Mouse (Mus musculus) megakaryocyte, embryonic 14.5 days (primary cell): ENCODE measurements around the gene Efcab8. TPM values are rescaled to one million over a fixed set of nuclear protein-coding genes. Genes with fewer than 3 reads are reported as not detected.
A peak's percentile ranks its signal among the peaks of the same experiment; 100 is the strongest.
"Not testable (repeated sequence)": the region's sequence is repeated elsewhere in the genome, so short reads cannot be mapped to it uniquely, and the experiment has no call there.

Experiments used
- H3K27me3 ChIP-seq: replicated peaks from 2 replicates; pipeline ENCODE3; 2012; ENCODE audit warnings: inconsistent platforms
- H3K36me3 ChIP-seq: replicated peaks from 2 replicates; pipeline ENCODE3; 2012; ENCODE audit warnings: low read length, inconsistent platforms, mixed read lengths
- H3K4me1 ChIP-seq: 2 replicates; pipeline ENCODE4 v1.6.1; 2012; ENCODE audit warnings: inconsistent platforms
- H3K4me3 ChIP-seq: replicated peaks from 2 replicates; pipeline ENCODE3; 2012; ENCODE audit warnings: moderate library complexity, mild to moderate bottlenecking, inconsistent platforms
- H3K9me3 ChIP-seq: 2 replicates; pipeline ENCODE4 v1.6.1; 2012; ENCODE audit warnings: inconsistent platforms
- FLI1 ChIP-seq: IDR thresholded peaks from 2 replicates; pipeline ENCODE4 v1.6.1; 2012; ENCODE audit warnings: low read length, inconsistent platforms, mixed read lengths
- GATA1 ChIP-seq: IDR thresholded peaks from 3 replicates; pipeline ENCODE4 v1.6.1; 2012; ENCODE audit warnings: mixed read lengths, low read length, inconsistent platforms, borderline replicate concordance
- polyA plus RNA-seq: library from polyadenylated mRNA; stranded (reverse); fragments of >175 nt; gene quantifications from 2 replicates; pipeline ENCODE4 v1.2.3, GENCODE M21; 2012; ENCODE audit warnings: low replicate concordance; ENCODE audit not compliant: insufficient read depth

Efcab8 gene
- polyA plus RNA-seq, 1 experiment, result 1.1 TPM

DNA sequence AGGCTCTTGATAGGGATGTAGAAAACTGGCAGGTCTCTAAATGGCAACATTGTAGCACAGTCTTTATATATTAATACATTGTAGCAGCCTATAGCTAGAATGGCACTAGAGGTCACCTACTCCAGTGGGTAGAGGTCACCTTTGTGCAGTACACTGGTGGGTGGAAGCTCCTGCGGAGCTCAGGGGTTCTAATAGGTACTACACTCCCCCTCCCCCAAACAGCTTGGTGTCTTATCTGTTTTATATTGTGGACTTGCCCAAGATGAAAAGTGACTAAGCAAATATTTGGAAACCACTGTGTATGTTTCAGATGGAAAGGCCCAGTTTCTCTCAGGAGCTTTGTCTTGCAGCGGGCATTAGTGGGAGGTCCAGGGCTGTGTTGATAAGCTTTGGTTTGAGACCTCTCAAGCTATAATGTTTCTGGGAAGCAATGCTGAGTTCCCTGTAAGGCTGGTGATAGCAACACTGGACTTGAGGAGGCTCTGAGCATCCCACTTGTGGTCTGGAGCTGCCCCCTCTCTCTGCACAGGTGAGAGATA, 42.3 kb downstream of the Efcab8 start:
- Histone ChIP-seq H3K4me3 (no peak overlapping the region), H3K4me1 (peaks cover 10% of the 10 kb centered on the region; the same call in 1 of the 2 replicates), H3K27me3 (peaks cover 34% of the 10 kb centered on the region), H3K36me3 (no peaks in the 10 kb centered on the region), H3K9me3 (peaks cover 8% of the 10 kb centered on the region)
- TF ChIP-seq GATA1 (no peak), FLI1 (no peak)

DNA sequence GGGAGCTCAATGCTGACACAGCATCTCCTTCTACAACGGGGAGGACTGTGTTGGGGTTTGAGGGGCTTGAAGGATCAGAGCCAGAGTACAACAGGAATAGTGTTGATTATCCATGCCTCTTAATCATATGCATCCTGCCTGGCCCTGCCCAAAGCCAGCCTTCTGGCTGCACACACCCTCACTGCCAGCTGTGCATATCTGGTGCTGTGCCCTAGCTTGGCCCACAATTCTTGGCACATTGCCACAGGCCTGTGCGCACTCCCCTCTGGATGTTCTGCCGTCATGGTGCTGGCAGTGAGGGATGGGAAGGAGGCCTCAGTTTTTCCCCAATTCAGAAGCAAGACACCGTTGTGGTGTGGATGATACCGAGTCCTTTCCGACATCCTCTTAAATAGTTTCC, 44.9 kb downstream of the Efcab8 start:
- Histone ChIP-seq H3K4me3 (no peak overlapping the region), H3K27me3 (peaks cover 30% of the 10 kb centered on the region), H3K36me3 (no peaks in the 10 kb centered on the region), H3K4me1 (peaks cover 6% of the 10 kb centered on the region; the same call in 1 of the 2 replicates), H3K9me3 (peaks cover 8% of the 10 kb centered on the region)
- TF ChIP-seq FLI1 (no peak), GATA1 (no peak)

DNA sequence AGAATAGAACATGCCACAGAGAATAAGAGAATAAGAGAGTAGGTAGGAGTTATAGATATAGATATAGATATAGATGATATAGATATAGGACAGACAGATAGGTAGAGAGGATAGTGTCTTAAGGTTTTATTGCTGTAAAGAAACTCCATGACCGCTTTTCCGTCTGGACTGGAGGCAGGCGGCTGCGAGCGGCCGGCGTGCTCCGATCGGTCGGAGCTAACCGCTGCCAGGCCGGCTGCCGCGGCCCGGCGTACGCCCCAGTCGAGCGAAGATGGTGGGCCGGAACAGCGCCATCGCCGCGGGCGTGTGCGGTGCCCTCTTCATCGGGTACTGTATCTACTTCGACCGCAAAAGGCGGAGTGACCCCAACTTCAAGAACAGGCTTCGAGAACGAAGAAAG, 46.2 kb downstream of the Efcab8 start:
- not testable (repeated sequence) for H3K4me1 ChIP-seq, H3K4me3 ChIP-seq, H3K36me3 ChIP-seq, H3K9me3 ChIP-seq
- peaks cover 23% of the 10 kb centered on the region for H3K27me3 ChIP-seq

DNA sequence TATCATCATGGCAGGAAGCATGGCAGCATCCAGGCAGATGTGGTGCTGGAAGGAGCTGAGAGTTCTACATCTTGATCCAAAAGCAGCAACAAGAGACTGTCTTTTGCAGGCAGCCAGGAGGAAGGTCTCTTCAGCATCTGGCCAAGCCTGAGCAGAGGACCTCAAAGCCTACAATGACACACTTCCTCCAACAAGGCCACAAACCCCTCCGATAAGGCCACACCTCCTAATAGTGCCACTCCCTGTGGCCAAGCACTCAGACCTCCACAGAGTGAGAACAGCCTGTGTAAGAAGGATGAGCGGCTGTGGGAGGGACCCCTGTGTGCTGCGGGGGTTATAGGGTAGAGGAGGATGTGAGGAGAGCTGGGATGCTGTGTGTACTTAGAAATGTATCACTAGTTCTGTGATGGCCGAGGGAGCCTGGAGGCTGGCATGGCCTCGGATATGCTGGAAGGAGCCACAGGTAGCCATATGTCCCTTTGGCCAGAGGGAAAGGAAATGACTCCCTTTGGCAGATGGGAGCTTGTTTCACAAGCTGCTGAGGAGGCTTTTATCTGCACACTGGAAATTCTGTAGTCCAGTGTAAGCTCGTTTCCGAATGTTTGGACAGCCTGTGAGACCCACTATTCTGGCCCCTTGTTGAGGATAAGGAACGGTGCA, 47.6 kb downstream of the Efcab8 start:
- no peaks in the 10 kb centered on the region for H3K9me3 ChIP-seq
- H3K4me1 ChIP-seq, result peaks cover 6% of the 10 kb centered on the region; the same call in 1 of the 2 replicates
- TF ChIP-seq GATA1 (no peak), FLI1 (no peak)
- H3K36me3 ChIP-seq, result no peaks in the 10 kb centered on the region
- H3K27me3 ChIP-seq, result peaks cover 29% of the 10 kb centered on the region
- no peak overlapping the region for H3K4me3 ChIP-seq

DNA sequence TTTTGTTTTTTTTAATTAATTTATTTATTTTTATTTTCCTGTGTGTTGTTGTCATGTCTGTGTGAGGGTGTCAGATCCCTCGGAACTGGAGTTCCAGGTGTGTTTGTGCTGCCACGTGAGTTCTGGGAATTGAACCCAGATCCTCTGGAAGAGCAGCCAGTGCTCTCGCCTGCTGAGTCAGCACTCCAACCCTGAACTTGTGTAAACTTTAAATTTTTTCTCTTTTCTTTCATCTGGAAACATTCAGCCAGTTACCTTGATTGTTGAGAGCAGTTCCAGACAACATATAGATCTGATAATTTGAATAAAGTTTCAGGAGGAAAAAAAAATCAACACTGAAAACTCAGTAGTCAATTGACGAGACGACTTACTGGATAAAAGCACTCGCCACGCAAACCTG, 49.0 kb downstream of the Efcab8 start:
- H3K4me1 ChIP-seq, result peaks cover 6% of the 10 kb centered on the region; the same call in 1 of the 2 replicates
- no peak overlapping the region for H3K4me3 ChIP-seq
- no peaks in the 10 kb centered on the region for H3K9me3 ChIP-seq
- H3K36me3 ChIP-seq, result no peaks in the 10 kb centered on the region
- peaks cover 24% of the 10 kb centered on the region for H3K27me3 ChIP-seq
- TF ChIP-seq FLI1, result no peak
- no peak for TF ChIP-seq GATA1

DNA sequence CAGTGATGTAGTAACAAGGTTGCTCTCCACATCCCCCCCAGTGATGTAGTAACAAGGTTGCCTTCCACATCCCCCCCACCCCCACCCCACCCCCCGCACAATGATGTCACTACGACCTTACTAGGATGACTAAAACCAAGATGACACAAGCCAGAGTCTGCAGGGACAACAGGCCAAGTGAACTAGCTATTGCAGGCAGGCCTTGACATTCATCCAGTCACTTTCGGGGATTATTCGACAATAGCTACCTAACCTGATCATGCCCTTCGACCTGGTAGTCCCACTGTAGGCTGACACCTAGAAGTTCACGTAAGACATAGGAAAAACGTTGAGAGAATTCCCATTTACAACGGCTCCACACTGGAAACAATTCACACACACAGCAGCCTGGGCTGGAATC, 53.6 kb downstream of the Efcab8 start:
- H3K27me3 ChIP-seq, result peaks cover 34% of the 10 kb centered on the region
- H3K4me1 ChIP-seq, result no peaks in the 10 kb centered on the region
- TF ChIP-seq GATA1, result no peak
- TF ChIP-seq FLI1, result no peak
- H3K9me3 ChIP-seq, result no peaks in the 10 kb centered on the region
- no peaks in the 10 kb centered on the region for H3K36me3 ChIP-seq
- no peak overlapping the region for H3K4me3 ChIP-seq

DNA sequence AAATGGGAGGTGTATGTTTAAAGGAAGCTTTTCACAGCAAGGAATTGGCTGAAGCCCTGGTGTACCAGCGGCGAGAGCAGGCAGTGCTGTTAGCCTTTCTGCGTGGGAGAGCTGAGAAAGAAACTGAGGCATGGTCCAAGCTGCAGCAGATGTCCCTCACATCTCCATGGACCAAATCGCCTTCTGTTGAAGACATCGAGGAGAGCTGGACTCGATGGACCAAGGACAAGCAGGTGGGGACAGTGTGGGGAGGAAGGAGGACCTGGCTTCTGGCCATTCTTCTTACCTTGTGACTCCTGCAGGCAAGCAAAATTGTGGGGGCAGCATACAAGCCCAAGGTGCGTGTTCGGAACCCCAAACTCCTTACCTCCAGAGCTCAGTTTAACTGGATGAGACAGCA, 63.1 kb downstream of the Efcab8 start:
- Histone ChIP-seq H3K4me3 (no peak overlapping the region), H3K4me1 (no peaks in the 10 kb centered on the region), H3K36me3 (no peaks in the 10 kb centered on the region), H3K9me3 (no peaks in the 10 kb centered on the region), H3K27me3 (peaks cover 44% of the 10 kb centered on the region)
- TF ChIP-seq FLI1, result no peak
- TF ChIP-seq GATA1, result no peak

DNA sequence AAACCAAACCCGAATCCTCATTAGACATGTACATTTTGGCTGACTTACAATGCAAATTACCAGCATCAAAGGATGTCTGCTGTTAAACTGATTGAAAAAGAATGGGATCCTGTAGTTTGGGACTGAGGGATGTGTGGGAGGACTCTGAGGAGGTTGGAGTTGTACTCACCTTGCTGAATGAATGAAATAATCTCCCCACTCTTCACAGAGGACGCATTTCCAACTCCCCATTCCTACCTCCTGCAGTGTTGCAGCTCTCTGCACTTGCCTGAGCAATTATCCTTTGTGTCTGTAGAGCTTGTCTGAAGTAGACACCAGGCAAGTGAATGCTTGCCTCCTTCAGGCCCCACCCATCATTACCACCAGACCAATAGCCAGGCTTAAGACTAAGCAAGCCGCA, 68.7 kb downstream of the Efcab8 start:
- Histone ChIP-seq H3K4me3 (no peak overlapping the region), H3K9me3 (peaks cover 17% of the 10 kb centered on the region), H3K36me3 (no peaks in the 10 kb centered on the region), H3K27me3 (peaks cover 30% of the 10 kb centered on the region), H3K4me1 (peaks cover 9% of the 10 kb centered on the region)
- TF ChIP-seq FLI1, result no peak

DNA sequence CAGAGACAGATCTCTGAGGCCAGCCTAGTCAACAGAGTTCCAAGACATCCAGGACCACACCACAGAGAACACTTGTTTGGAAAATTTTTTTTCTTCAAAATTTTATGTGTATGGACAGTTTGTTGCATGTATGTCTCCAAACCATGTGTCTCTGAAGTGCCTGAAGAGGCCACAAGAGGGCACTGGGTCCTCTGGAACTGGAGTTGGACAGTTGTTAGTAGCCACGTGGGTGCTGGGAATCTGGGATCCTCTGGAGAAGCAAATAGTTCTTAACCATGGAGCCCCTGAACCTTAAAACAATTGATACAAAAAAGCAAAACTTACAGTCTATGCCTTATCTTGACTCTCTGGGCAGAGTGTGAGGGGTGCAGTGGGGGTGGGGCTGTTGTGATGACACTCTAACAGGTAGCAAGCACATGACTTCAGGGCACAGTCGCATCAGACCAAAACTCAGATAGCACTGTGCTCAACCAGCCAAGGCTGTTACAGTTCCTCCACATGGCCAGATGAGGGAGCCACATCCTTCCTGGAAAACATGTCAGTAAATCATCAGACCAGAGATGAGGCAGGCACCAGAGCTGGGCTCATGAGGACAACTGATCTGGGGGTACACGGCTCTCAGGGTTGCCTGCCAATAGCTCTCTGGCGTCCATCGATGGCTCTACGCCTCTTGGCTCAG, 70.8 kb downstream of the Efcab8 start:
- Histone ChIP-seq H3K36me3 (no peaks in the 10 kb centered on the region), H3K27me3 (peaks cover 38% of the 10 kb centered on the region), H3K4me1 (peaks cover 9% of the 10 kb centered on the region), H3K9me3 (peaks cover 17% of the 10 kb centered on the region), H3K4me3 (peak overlapping the region; percentile 5)
- TF ChIP-seq GATA1, result no peak
- no peak for TF ChIP-seq FLI1

DNA sequence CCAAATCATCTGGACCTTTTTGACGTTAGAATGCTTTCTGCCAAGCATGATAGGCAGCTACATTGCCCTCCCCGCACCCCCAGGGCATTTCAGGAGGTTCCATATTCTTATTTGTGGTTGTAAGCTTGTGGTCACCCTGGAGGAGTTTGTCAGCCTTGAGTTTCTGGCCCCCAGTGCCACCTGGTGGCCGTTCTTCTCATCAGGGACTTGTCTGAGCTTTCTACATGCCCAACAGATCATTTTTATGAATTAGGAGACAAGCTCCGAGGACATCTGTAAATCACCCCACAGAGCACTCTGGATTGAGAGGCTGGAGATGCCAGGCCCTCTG, 71.3 kb downstream of the Efcab8 start:
- Histone ChIP-seq H3K36me3 (no peaks in the 10 kb centered on the region), H3K9me3 (peaks cover 17% of the 10 kb centered on the region), H3K4me3 (no peak overlapping the region), H3K27me3 (peaks cover 38% of the 10 kb centered on the region), H3K4me1 (peaks cover 9% of the 10 kb centered on the region)
- TF ChIP-seq GATA1 (no peak), FLI1 (no peak)

DNA sequence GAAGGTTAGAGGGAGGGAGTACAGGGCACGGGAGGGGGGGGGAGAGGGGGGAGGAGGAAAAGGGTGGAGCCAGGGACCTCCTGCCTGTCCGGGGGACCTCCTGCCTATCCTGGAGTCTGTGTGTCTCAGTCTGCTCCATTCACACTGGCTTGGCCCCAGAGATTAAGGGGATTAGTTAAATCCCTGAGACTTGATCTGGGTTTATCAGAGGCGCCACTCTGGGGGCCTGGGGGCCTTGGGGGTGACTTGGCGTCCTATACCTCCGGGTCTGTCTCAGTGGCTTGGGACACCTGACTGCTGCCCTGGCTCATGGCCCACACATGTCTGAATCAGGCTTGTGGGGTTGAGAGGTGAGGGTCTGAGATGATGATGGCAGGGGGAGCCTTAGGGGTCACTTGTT, 73.8 kb downstream of the Efcab8 start:
- H3K36me3 ChIP-seq, result no peaks in the 10 kb centered on the region
- peaks cover 9% of the 10 kb centered on the region for H3K4me1 ChIP-seq
- H3K9me3 ChIP-seq, result peaks cover 15% of the 10 kb centered on the region
- no peak for TF ChIP-seq FLI1
- TF ChIP-seq GATA1, result no peak
- H3K4me3 ChIP-seq, result no peak overlapping the region
- peaks cover 53% of the 10 kb centered on the region for H3K27me3 ChIP-seq
